Mouse (Mus musculus) mesoderm, embryonic 11.5 days (tissue): ENCODE measurements around the gene Catsper4.

Source experiments
- DNase-seq: peaks from one replicate; pipeline ENCODE4 v3.0.0-alpha.2; 2012; ENCODE audit warnings: low read depth, low spot score

Gene Catsper4

DNA sequence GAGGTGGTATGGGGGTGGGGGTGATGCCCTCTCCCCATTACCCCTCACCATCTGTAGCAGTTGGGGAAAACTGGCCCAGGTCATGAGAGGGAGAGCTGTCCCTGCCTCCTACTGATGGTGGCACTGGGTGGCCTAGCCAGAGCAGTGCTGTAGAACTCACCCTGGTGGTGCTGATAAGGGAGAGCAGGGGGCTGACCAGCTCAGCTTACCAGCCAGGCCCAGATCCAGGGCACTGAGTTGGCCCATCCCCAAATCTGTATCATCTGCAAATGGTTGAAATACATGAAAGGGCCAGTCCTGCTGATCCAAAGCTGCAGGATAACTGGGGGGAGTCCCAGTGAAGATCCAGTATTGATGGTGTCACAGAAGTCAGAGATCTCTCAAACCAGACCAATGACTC is 45.4 kb downstream of the Catsper4 start:
- DNase-seq, result no peak

DNA sequence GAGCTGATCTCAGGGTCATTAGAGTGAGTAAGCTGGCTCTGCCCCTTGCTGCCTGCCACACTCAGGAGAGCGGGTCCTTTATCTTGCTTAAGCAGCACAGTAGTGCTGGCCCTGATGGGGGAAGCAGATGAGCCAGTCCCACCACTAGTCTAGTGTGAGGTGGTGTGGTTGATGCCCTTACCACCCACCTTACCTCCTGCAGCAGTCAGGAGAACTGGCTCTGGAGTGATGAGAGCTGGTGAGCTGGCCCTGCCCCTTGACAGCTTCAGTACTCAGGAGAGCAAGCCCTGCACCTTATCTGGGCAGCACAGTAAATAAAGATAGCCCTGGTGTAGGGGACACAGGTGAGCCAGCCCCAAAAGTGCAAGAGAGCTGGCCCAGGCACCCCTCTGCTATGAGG is 46.1 kb downstream of the Catsper4 start:
- DNase-seq, result no peak

- DNase-seq, result no peak
These were observed 54.8 kb downstream of the Catsper4 start for GRCm38 (mm10) chr4:134172391-134172790.

DNA sequence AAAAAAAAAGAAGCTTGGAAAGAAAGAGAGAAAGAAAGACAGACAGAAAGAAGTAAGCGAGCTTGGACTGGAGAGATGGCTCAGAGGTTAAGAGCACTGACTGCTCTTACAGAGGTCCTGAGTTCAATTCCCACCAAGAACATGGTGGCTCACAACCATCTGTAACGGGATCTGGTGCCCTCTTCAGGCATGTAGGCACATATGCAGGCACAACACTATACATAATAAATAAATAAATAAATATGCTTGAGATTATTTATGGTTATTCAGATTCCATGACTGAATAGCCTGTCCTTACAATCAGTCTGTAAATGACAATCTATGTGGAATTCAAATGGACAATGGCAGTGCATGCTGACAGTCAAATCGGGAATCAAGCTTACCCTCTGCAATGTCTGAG is 60.3 kb downstream of the Catsper4 start:
- DNase-seq, result no peak

GRCm38 (mm10) chr4:134165548-134166465 is 61.4 kb downstream of the Catsper4 start:
- no peak for DNase-seq

DNA sequence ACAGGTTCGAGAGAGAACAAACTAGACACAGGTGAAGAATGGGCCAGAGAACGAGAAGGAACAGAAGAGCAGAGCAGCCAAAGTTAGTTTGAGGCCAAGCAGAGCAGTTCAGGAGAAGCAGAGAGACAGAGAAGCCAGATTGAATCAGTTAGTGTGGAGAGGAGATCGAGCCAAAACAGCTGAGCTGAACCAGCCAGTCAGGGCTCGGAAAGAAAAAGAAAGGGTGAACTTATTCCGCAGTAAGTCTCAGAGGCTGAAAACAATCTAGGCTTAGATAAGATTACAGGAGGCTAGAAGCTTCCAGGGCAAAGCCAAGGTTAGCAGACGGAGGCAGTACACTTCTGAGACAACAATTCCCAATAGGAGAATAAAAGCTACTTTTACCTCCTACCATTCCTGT is 62.2 kb downstream of the Catsper4 start:
- no peak for DNase-seq

DNA sequence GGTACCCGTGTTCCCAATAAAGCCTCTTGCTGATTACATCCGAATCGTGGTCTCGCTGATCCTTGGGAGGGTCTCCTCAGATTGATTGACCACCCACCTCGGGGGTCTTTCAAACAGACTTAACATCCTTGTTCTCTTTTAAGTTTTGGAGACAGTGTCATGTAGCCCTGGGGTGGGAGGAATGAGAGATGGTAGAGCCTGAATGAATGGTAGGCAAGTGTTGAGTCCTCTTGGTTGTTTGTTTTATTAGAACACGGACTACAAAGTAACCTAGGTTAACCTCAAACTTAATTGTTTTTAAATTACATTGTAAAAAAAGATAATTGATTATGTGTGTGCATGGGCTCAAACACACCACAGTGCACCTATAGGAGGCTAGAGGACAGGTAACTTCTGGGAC is 62.6 kb downstream of the Catsper4 start:
- no peak for DNase-seq
